Mouse (Mus musculus) gastrocnemius, postnatal 4 days (tissue): ENCODE measurements around the gene Pak2. TPM values are rescaled to one million over a fixed set of nuclear protein-coding genes. Genes with fewer than 3 reads are reported as not detected.

ENCODE experiments used
- DNase-seq, 2 experiments: peaks; one replicate each; pipeline ENCODE4 v3.0.0; 2021 to 2022; ENCODE audit warnings: low spot score in 2 of 2, mixed read lengths in 2 of 2
- long read RNA-seq, 2 experiments: library from polyadenylated mRNA; stranded (forward); transcript quantifications; one replicate each; pipeline ENCODE4 v2.0.0; 2021
- total RNA-seq, 2 experiments: library from RNA; stranded (reverse); gene quantifications; 2 replicates each; pipeline ENCODE4 v1.2.3; 2021

Gene Pak2
- 10 to 100 TPM; 36.2 to 38.1 TPM for total RNA-seq
- long read RNA-seq, experiment 1, full-length matches to known transcripts, result 12 of 21 reads
- long read RNA-seq, experiment 1, partial matches to known transcripts, result 3 of 21 reads
- long read RNA-seq, experiment 1, other reads (novel, unspliced or antisense), result 6 of 21 reads
- long read RNA-seq, experiment 2, full-length matches to known transcripts, result 19 of 26 reads
- long read RNA-seq, experiment 2, partial matches to known transcripts, result 3 of 26 reads
- long read RNA-seq, experiment 2, other reads (novel, unspliced or antisense), result 4 of 26 reads

DNA sequence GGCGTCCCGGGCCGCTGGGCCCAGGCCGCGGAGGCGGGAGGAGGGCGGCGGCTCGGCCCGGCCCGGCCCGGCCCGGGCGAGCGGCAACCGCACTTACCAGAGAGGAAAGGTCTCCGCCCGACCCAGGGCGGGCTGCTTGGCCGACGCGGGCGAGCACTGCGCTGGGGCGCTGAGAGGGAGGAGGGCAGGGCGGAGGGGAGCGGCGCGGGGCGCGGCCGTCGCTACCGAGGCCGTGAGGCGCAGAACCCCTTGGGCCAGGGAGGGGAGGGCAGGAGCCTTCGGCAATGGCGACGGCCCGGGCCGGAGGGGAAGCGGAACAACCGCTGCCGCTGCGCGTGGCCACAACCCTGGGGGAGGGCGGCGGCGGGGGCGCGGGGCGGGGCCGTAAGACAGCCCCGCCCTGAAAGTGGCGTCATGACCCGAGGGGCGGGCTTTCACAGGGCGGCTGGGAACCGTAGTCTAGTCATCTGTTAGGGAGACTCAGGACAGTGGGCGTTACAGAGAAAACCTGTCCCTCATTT, at the start of gene Pak2:
Pak2 (minus strand) TSS at position 352 of the 521 bp plus-strand sequence.
- peak; percentile 80 to 87 for DNase-seq

DNA sequence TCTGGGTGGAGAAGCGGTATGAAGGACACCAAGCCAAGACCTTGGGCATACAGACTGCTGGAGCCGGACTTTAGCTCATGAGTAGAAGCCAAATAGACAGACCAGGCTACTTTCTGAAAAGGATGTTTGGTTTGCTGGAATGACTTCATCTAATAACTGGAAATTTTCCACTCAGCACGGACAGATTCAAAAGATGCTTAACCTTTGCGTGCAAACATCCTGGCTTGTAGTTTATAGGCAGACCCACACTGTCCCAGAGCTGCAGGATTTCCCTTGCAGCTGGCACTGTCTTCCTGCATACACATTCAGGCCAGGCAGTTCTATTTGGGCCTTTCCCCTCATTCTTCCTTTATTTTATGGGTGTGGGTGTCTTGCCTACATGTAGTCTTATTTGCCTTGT, 47.9 kb upstream of the Pak2 start:
- DNase-seq, result no peak

DNA sequence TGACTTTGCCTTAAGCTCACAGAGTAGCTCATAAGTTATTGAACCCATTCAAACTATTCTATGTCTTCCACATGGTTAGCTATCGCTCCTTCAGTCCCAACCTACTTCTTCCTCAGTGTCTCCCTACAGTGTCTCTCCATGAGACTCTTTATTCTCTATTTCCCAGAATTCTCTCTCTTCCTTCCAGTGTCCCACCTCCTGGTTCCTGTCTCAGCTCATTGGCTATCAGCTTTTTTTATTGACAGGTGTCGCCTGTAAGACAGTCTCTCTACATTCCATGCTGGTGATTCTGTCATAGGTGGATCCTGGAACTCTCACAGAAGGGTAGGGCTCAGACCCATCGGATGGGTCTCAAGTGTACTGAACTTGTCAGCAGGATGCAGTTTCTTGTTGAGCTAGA, 46.2 kb upstream of the Pak2 start:
- no peak for DNase-seq

DNA sequence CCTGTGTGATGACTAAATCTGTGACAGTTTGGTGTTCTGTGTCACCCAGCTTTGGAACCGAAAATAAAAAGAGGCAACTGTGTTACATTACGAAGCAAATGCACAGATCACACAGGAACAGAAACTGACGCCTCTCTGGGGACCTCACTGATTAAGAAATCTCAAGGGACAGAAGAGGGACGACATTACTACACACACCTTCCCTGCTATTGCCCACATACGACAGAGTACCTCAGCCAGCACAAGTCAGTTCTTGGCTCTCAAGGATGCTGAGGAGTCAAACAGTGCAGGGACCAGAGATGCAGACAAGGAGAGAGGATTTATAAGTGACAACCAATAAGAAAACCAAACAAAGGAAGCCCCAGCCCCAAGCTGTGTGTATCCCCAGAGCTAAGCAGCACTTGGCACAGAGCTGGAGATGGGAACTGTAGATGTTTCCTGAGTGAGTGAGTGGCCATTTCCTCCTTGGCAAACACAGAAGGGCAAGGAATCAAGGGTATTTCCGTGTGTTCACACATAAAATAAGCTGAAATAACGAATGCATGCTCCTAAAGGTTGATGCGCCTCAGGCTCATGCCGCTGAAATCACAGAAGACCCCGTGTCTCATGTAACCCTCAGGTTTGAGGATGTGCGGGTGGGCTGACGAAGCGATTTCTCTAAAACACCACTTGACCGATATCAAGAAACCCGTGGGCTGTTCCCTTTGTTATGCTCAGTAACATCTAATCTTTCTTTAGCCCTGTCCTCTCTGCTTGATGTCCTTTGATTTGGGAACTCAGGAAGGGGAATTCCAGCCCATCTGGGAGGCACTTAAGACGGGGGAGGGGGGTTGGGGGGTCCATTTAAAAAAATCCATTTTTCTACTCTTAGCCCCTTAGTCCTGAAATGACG, 45.5 kb upstream of the Pak2 start:
- no peak for DNase-seq

DNA sequence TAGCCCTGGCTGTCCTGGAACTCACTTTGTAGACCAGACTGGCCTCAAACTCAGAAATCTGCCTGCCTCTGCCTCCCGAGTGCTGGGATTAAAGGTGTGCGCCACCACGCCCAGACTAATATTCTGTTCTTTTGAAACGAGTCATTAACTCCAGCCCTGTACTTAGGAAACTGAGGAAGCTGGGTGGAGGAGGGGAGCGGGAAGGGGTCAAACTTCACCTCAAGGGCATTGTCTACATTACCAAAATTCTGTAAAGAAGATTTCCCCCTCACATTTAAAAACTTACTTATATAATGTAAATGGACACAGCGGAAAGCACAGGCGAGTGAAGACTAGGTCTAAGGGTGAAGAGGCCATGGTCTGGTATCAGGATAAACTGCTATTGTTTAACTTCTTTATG, 44.9 kb upstream of the Pak2 start:
- DNase-seq, result no peak

DNA sequence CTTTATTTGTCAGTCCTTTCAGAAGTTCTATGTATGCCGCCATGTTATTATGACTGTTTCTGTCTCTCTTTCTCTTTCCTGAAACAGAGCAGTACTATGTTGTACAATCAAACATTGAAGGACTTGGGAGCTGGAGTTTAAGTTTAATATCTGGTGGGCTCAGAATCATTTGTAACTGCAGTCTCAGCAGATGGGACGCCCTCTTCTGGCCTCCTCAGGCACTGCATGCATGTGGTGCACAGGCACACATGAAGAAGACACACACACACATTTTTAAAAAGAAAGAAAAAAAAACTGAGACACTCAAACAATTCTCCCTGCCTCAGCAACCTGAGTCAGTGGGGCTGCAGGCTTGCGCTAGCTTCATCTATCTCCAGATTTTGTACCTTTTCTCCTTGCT, 41.3 kb upstream of the Pak2 start:
- DNase-seq, result no peak

DNA sequence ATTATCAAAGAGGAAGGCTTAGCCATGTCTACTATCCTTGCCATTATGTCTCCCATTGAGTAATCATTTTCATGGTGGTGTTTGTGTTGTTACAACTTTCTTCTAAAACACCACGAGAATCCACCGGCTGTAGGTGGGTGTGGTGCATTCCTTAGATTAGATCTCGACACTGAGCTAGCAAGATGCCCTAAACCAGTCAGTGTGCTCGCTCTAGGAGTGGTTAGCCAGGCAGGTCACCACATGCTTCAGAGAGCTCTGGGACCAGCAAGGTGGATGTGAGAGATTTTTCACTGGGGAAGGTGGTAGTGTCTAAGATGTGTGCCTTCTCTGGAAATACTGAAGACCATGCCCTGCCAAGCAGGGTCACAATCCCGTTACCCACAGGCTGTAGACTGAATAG, 37.0 kb upstream of the Pak2 start:
- DNase-seq, result no peak

DNA sequence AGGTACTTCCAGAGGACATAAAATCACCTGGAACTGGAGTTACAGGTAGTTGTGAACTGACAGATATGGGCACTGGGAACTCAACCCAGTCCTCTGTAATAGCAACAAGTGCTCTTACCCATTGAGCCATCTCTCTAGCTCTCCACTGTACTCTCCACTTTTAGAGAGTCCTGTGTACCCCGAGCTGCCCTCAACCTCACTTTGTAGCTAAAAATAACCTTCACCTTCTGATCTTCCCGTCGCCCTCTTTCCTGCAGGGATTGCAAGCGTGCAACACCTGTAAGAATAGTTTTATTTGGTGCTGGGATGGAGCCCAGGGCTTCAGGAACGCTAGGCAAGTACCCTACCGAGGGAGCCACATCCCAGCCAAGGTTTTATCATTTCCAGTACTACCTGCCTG, 36.6 kb upstream of the Pak2 start:
- no peak for DNase-seq

DNA sequence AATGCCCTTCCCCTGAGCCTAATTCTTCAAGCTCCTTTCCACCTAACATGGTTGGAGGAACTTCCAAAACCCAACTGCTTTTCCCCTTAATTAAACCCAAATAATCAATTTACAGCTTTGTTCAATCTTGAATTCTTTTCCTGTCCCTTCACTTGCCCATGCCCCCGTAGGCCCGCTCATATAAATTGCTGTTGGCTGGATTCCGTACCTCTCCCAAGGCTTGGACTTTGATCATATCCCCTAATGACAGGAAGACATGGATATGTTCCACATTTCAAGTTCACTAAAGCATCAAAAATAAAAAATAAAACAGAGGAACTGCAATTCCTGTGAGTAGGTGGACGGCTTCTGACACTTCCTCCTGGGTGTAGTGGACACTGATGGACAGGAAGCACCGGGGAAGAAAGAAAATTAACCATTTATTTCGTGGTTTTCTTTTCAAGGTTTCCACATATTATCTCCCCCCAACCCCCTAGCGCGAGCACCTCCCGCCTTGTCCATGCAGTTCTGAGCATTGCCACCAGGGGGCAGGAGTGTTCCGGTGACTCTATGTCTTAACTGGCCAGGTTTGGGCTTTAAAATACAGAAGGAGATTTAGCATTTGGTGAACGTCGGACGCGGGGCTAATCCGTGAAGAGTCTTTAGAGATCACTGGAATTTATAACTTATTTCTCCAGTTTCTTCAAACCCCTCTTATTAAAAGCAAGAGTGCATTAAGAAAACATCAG, 36.0 kb upstream of the Pak2 start:
- peak; percentile 78 to 82 for DNase-seq

DNA sequence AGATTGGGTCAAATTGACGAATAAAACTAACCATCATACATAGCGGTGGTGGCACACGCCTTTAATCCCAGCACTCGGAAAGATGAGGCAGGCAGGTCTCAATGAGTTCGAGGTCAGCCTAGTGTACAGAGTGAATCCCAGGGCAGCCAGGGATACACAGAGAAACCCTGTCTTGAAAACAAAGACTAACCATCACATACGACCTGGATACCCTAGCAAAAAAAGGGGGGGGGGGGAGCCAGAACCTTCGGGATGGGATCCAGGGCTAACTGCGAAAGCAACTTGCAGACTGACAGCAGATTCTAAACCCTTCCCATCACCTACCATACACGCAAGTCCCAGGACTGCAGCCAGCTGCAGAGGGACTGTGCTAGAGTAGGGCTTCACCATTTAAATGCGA, 35.3 kb upstream of the Pak2 start:
- DNase-seq, result no peak

DNA sequence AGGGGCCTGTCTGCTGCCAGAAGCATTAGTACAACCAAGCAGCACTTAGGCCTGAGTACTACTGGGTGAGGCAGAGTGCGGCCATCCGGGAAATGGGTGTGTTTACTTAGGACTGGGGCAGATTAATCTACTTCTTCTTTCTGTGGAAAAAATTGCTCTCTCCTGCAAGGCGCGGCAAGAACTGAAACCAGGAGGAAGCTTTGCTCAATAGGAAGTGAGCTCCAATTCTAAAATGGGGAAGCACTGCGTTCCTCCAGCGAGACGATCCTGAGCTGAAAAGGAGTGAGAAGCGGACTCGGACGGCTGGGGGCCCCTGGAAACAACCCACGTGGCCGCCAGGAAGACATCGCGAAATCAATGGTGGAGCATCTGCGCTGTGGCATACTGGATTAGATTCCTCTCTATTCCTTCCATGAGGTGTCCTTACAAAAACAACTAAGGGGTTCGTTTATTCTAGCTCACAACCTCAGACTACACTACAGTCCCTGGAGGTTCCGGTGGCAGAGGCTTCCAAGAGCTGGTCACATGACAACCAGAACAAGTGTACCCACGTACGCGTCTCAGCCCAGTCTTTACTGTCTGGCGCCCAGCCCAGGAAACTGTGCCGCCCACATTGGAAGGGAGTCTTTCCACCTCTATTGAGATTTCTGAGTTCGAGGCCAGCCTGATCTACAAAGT, 34.5 kb upstream of the Pak2 start:
- peak in 1 of 2 experiments; percentile 37 for DNase-seq

DNA sequence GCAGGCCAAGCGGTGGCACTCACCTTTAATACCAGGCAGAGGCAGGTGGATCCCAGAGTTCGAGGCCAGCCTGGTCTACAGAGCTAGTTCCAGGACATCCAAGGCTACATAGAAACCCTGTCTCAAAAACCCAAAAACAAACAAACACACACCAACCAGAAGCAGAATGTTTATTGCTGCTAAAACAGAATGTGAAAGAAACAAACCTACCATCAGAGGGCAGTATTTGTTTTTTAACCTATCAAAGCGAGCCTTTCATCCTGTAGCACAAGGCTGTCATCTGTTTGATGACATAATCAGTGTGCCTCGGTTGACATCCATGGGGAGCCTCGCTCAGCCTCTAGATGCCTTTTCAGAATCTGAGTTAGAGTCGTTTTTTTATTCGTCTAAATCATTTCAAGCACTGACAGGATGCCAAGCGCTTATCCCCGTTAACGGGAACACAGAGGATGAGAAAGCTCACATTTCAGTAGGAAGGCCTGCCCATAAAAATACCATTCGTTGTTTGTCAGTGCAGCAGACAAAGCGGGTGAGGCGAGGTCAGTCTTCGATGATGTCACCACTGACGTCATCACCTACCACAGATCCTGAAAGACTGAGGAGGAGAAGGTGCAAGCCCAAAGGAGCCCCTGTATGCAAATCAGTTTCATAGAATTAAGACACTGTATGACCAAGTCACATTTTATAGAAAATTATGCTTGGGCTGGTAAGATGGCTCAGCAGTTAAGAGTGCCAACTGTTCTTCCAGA, 32.0 kb upstream of the Pak2 start:
- no peak for DNase-seq

DNA sequence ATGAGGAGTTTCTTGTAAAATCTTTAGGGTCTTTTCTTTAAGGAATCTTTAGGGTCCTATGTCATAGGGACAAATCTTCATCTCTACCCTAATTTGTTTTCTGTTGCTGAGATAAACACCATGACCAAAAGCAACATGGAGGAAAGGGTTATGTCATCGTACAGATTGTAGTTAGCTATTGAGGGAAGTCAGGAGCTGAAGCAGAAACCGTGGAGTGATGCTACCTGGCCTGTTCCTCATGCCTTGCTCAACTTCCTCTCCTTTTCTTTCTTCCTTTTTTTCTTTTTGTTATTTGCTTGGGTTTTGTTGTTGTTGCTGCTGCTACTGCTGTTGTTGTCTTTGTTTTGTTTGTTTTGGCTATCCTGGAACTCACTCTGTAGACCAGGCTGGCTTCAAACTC, 29.4 kb upstream of the Pak2 start:
- DNase-seq, result no peak

DNA sequence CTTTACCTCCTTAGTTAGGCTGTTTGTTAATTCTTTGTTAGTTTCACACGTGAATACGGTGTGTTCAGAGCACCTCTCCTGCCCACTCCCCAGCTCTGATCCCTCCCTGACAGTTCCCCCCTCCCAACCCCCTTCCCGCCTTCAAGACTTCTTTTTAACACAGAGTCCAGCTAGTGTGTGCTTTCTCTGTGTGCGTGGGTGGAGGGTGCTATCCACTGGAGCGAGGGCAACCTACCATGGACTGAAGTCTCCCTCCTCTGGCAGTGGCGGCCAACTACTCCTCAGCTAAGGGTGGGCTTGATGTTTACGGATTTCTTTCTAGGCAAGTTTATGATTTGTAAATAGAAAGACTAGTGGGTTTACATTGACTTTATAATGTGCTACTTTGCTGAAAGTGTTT, 29.0 kb upstream of the Pak2 start:
- no peak for DNase-seq

DNA sequence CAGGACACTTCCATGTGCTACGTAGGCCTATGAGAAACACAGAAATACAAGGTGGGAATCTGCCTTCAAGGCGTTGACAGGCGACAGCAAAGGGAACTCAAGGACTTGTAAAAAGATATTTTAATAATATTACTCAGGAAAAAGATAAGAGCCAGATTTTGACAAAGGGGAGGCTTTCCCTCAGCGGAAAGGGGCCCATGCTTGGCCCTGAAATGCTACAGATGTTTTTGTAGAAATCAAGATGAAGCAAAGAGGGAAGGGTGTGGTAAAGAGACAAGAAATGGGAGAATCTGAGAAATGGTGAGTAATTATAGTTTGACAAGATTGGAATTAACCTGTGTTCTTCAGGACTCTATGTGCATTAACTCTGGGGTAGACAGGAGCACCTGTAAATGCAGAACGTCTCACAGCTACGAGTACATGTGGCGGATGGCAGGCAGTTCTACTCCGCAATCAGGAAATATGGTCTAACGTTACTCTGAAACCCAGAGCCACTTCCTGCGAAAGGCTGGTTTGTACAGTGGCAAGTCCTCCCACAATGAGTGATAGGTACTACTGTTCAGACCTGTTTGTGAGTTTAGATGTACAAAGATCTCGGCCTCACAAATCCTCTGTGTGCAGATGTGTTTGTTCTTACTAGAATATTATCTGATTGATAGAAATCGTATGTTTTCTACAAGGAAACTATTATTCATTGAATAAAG, 28.4 kb upstream of the Pak2 start:
- DNase-seq, result no peak

DNA sequence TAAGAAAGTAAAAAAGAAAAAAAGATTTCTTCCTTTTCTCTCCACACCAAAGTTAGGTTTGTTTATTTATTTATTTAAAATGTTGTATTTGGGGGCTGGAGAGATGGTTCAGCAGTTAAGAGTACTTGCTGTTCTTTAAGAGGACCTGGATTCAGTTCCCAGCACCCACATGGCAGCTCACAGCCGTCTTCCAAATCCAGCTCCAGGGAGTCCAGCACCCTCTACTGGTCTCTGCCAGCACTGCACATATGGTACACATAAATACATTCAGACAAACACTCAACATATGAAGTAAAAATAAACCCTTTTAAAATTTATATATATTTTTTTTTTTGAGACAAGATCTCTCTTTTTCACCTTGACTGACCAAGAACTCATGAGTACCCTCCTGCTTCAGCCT, 26.6 kb upstream of the Pak2 start:
- no peak for DNase-seq

DNA sequence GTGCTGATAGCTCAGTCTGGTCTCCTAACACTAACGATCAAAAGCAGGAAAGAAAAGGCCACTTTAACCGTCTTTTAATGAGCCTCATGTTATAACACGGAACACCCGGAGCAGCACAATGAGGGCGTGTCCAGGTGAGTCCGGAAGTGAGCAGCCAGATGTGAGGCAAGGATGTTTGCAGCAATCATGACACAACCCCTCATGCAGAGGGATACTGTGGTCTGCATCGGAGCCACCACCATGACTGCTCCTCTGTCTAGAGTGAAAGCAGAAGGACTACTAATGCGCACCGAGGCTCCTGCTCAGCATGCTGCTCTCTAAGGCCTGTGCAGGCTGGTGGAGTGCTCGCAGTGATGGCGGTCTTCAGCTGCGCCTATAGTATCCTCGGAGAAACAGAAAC, 23.2 kb upstream of the Pak2 start:
- DNase-seq, result no peak

DNA sequence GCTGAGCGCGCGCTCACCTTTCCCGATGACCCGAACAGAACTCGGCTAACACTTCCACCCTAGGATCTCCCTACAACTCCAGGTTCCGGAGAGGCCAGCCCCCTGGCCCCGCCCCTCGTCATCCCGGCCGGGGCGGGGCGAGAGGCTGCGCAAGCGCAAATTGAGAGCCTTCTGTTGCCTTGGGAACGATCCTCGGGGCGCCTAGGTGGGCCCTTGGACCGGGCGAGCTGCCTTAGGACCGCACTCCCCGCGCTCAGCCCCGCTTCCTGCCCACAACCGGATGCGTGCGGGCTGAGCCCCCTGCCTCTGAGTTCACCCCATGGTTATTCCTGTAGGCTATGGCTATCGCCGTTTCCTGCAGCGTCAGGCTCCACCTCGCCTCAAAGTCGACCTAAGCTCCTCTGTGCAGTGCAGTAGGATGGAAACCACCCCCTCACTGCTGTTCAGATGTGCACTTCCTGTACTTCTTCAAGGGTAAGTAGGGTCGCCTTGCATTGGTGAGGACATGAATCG, 20.6 kb upstream of the Pak2 start, which contains the start of the genes Pigx and Cep19:
Pigx (minus strand) TSS at position 103 of the 513 bp plus-strand sequence.
Cep19 (plus strand) TSS at position 163 of the 513 bp plus-strand sequence.
- DNase-seq, result peak; percentile 77 to 87

DNA sequence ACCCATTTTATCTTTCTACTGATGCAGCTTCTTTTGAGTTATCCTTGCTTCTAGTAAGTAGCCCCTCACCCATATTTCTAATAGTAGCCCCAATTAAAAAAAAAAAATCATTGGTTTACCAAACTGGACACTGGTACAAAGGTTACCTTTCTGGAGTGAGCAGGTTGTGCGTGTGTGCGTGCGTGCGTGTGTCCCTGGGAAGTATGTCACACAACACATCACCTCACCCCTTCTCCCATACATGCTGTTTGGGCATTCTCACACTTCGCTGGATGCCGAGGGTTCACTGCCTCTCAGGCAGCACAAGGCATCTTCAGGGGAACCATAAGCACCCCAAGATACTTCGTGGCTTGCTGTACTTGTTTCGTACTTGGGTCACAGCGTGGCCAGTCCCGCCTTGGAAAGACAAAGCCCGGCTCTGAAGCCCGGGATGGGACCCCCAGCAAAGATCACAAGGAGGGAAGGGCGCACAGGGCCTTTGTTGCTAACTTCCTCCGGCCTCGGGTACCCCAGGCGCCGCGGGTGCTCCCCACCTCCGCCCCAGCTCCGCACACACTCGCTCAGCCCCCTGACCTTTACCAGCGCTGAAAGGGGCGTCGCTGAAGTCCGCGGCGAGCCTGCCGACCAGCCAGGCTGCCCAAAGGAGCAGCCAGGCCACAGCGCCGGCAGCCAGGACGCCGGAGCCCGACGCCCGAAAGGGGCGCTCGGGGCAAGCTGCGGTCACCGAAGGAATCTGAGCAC, 19.9 kb upstream of the Pak2 start:
- DNase-seq, result peak in 1 of 2 experiments; percentile 35
